Mouse (Mus musculus) brown adipose tissue, adult 24 weeks (tissue): ENCODE results near the gene Akap2. TPM values are rescaled to one million over a fixed set of nuclear protein-coding genes. Genes with fewer than 3 reads are reported as not detected.

Source experiments
- H3K27ac ChIP-seq: fragments of 200-500 bp; replicated peaks from 2 replicates; pipeline ENCODE4 v1.5.1; 2012; ENCODE audit warnings: low read depth, mild to moderate bottlenecking, low read length
- H3K4me1 ChIP-seq: fragments of 200-500 bp; 2 replicates; pipeline ENCODE4 v1.6.1; 2012; ENCODE audit warnings: low read length, mixed read lengths; ENCODE audit not compliant: control insufficient read depth, insufficient read depth, insufficient read length
- H3K4me3 ChIP-seq: fragments of 200-500 bp; 2 replicates; pipeline ENCODE4 v1.5.1; 2012; ENCODE audit warnings: low read depth, mild to moderate bottlenecking, low read length, moderate library complexity; ENCODE audit not compliant: insufficient read depth
- polyA plus RNA-seq: library from polyadenylated mRNA; stranded (reverse); fragments of >200 nt; gene quantifications from 2 replicates; pipeline ENCODE4 v1.2.4, GENCODE M21; 2012; ENCODE audit not compliant: missing spikeins, insufficient read depth, insufficient read length

Gene Akap2
- polyA plus RNA-seq, 1 experiment, result 30.6 TPM

GRCm38 (mm10) chr4:57783853-57784600 is 66.6 kb downstream of the Akap2 start:
- Histone ChIP-seq H3K4me1 (peaks cover 13% of the 10 kb centered on the region), H3K4me3 (peak overlapping the region; percentile 77), H3K27ac (peak overlapping the region; percentile 79)

GRCm38 (mm10) chr4:57788709-57789108 is 71.3 kb downstream of the Akap2 start:
- Histone ChIP-seq H3K4me1 (peaks cover 27% of the 10 kb centered on the region), H3K27ac (peak overlapping the region; percentile 27), H3K4me3 (no peak overlapping the region)

- no peak overlapping the region for H3K4me3 ChIP-seq
- peaks cover 29% of the 10 kb centered on the region for H3K4me1 ChIP-seq
- peak overlapping the region; percentile 27; the same call in 1 of the 2 replicates for H3K27ac ChIP-seq
Measured at GRCm38 (mm10) chr4:57789118-57789517, 71.7 kb downstream of the Akap2 start.

GRCm38 (mm10) chr4:57793989-57794388 is 76.5 kb downstream of the Akap2 start:
- peaks cover 30% of the 10 kb centered on the region for H3K4me1 ChIP-seq
- H3K4me3 ChIP-seq, result no peak overlapping the region; the same call in 1 of the 2 replicates
- peak overlapping the region; percentile 35 for H3K27ac ChIP-seq

- Histone ChIP-seq H3K27ac (peak overlapping the region; percentile 35), H3K4me3 (no peak overlapping the region), H3K4me1 (peaks cover 27% of the 10 kb centered on the region)
Measured at GRCm38 (mm10) chr4:57794547-57794946, 77.1 kb downstream of the Akap2 start.

- H3K4me1 ChIP-seq, result peaks cover 33% of the 10 kb centered on the region
- peak overlapping the region; percentile 6; the same call in 1 of the 2 replicates for H3K27ac ChIP-seq
Measured at GRCm38 (mm10) chr4:57797548-57798285, 80.3 kb downstream of the Akap2 start.

GRCm38 (mm10) chr4:57798286-57799018 is 81.0 kb downstream of the Akap2 start:
- Histone ChIP-seq H3K27ac (peak overlapping the region; percentile 6), H3K4me1 (peaks cover 30% of the 10 kb centered on the region), H3K4me3 (no peak overlapping the region)

More at GRCm38 (mm10) chr4:57797548-57798285, 80.3 kb downstream of the Akap2 start:
- no peak overlapping the region for H3K4me3 ChIP-seq

- Histone ChIP-seq H3K4me1 (peaks cover 24% of the 10 kb centered on the region), H3K4me3 (no peak overlapping the region), H3K27ac (no peak overlapping the region; the same call in 1 of the 2 replicates)
Measured at GRCm38 (mm10) chr4:57799297-57799696, 81.8 kb downstream of the Akap2 start.

- H3K27ac ChIP-seq, result no peak overlapping the region
- H3K4me1 ChIP-seq, result peaks cover 20% of the 10 kb centered on the region
- H3K4me3 ChIP-seq, result no peak overlapping the region
Measured at GRCm38 (mm10) chr4:57801239-57801638, 83.8 kb downstream of the Akap2 start.

GRCm38 (mm10) chr4:57801986-57802385 is 84.5 kb downstream of the Akap2 start:
- Histone ChIP-seq H3K27ac (peak overlapping the region; percentile 44), H3K4me1 (peaks cover 21% of the 10 kb centered on the region), H3K4me3 (no peak overlapping the region)

GRCm38 (mm10) chr4:57802411-57802810 is 85.0 kb downstream of the Akap2 start:
- H3K27ac ChIP-seq, result peak overlapping the region; percentile 44
- no peak overlapping the region for H3K4me3 ChIP-seq
- peaks cover 21% of the 10 kb centered on the region for H3K4me1 ChIP-seq

GRCm38 (mm10) chr4:57804902-57805301 is 87.4 kb downstream of the Akap2 start:
- peaks cover 25% of the 10 kb centered on the region for H3K4me1 ChIP-seq
- H3K4me3 ChIP-seq, result no peak overlapping the region
- no peak overlapping the region for H3K27ac ChIP-seq

GRCm38 (mm10) chr4:57809449-57809848 is 92.0 kb downstream of the Akap2 start:
- Histone ChIP-seq H3K4me1 (peaks cover 27% of the 10 kb centered on the region), H3K27ac (0 out of 2 replicates have a peak overlapping the region, but pooled peaks have one; percentile 16), H3K4me3 (no peak overlapping the region)

- Histone ChIP-seq H3K4me1 (peaks cover 26% of the 10 kb centered on the region), H3K27ac (peak overlapping the region; percentile 90), H3K4me3 (no peak overlapping the region)
Measured at GRCm38 (mm10) chr4:57812075-57812474, 94.6 kb downstream of the Akap2 start.
